Mouse (Mus musculus) lung, embryonic 16.5 days (tissue): ENCODE data around the gene Tango2. TPM values are rescaled to one million over a fixed set of nuclear protein-coding genes. Genes with fewer than 3 reads are reported as not detected.

Experiments used
- ATAC-seq: fragments of 200-750 bp; cut with Nextera tagmentation; 2 replicates; pipeline ENCODE4 v1.8.0; 2017; ENCODE audit warnings: low read depth, mild to moderate bottlenecking, moderate library complexity
- H3K27ac ChIP-seq: fragments of 300-500 bp; sonication (generic); 2 replicates; pipeline ENCODE4 v1.5.1; 2014; ENCODE audit warnings: mild to moderate bottlenecking, control low read depth, low read length
- H3K27me3 ChIP-seq: fragments of 300-500 bp; sonication (generic); 2 replicates; pipeline ENCODE4 v1.6.1; 2014; ENCODE audit warnings: low read depth, low read length, mixed read lengths; ENCODE audit not compliant: control insufficient read depth, insufficient read depth
- H3K36me3 ChIP-seq: fragments of 300-500 bp; sonication (generic); 2 replicates; pipeline ENCODE4 v1.6.1; 2014; ENCODE audit warnings: low read length; ENCODE audit not compliant: control insufficient read depth, insufficient read depth
- H3K4me1 ChIP-seq: fragments of 300-500 bp; sonication (generic); replicated peaks from 2 replicates; pipeline ENCODE4 v1.6.1; 2014; ENCODE audit warnings: low read length, mixed read lengths; ENCODE audit not compliant: control insufficient read depth, insufficient read depth
- H3K4me2 ChIP-seq: fragments of 300-500 bp; sonication (generic); 2 replicates; pipeline ENCODE4 v1.6.1; 2014; ENCODE audit warnings: low read depth, low read length, control low read depth
- H3K4me3 ChIP-seq: fragments of 300-500 bp; sonication (generic); 2 replicates; pipeline ENCODE4 v1.5.1; 2014; ENCODE audit warnings: mild to moderate bottlenecking, low read length, control low read depth
- H3K9ac ChIP-seq: fragments of 300-500 bp; sonication (generic); 2 replicates; pipeline ENCODE4 v1.6.1; 2014; ENCODE audit warnings: low read length, control low read depth
- H3K9me3 ChIP-seq: fragments of 300-500 bp; sonication (generic); 2 replicates; pipeline ENCODE4 v1.6.1; 2016; ENCODE audit warnings: low read length; ENCODE audit not compliant: control insufficient read depth
- WGBS: fragments of 180-500 bp; shearing (Covaris S2); extraction: QIAGEN DNeasy Blood & Tissue Kit; methylation state at CpG from one replicate; pipeline ENCODE4 v1.1.7; 2014; 5-methylcytosine and 5-hydroxymethylcytosine counted together
- polyA plus RNA-seq: library from polyadenylated mRNA; unstranded; fragments of >200 nt; fragmentation: Nextera tagmentation; extraction: Ambion mirVana; gene quantifications from 2 replicates; pipeline ENCODE4 v1.2.1, GENCODE M21; 2015

The Tango2 gene
- polyA plus RNA-seq, 1 experiment from 2014 or later = 27.0 TPM

DNA sequence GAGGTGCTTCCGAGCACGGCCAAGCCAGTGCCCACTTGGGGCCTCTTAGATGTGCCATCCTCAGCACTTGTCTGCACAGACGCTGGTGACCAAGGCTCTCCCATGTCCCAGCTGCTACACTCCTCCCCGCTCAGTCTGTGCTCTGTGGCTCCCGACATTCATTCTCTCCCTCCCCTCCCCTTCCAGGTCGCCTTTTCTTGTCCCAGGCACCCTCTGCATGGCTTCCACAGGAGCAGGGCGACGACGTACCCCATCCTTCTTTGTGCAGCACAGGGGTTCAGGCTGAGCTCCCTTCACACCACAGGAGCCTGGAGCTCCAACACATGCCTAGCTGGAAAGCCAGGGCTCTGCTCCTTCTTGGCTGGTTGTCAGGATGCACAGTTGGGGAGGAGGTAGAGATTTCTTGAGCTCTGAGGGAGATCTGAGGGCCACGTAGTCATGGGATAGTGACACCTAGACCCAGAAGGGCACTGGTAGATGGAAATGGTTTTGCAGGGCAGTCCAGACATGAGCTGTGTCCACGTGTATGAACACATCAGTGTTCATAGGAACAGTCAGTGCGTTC is 1.9 kb upstream of the Tango2 start:
- 68% methylated on average over 12 of the region's 12 CpGs for whole genome bisulfite sequencing
- H3K4me1 ChIP-seq = peaks cover 4% of the 10 kb centered on the region; the same call in 1 of the 2 replicates
- H3K27me3 ChIP-seq = peaks cover 19% of the 10 kb centered on the region

DNA sequence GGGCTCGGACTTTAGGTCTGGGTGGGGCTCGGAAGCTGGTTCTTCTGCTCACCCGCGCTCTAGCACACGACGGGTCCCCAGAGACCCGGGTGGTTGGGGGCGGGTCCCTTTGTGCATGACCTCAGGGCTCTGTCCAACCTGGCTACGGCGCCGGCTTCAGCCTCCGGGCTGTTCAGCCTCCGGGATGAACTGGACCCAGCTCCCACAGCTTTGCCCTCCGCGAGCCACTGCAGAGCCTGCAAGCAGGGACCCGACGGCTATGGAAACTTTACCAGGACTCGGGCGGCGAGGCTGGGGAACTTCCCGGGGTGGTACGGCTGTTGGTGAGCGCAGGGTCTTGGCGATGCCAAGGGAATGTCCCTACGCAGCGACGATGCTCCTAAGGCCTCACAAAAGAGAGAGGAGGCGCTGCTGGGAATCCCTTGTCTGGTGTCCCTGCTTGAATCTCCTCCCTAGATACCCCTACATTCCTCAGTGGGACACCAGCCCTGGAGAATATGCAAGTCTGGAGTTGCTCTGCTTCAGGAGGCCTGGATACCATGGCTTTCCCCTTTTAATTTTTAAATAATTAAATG is 785 bp upstream of the Tango2 start:
- peak; percentile 2; the same call in 1 of the 2 replicates for ATAC-seq
- H3K4me2 ChIP-seq = peak overlapping the region; percentile 99

More for the DNA sequence above, 1.9 kb upstream of the Tango2 start:
- no peak overlapping the region for H3K27ac ChIP-seq
- no peak for ATAC-seq
- no peak overlapping the region for H3K4me2 ChIP-seq
- H3K9ac ChIP-seq = no peak overlapping the region
- no peaks in the 10 kb centered on the region for H3K36me3 ChIP-seq
- no peaks in the 10 kb centered on the region for H3K9me3 ChIP-seq
- no peak overlapping the region for H3K4me3 ChIP-seq

DNA sequence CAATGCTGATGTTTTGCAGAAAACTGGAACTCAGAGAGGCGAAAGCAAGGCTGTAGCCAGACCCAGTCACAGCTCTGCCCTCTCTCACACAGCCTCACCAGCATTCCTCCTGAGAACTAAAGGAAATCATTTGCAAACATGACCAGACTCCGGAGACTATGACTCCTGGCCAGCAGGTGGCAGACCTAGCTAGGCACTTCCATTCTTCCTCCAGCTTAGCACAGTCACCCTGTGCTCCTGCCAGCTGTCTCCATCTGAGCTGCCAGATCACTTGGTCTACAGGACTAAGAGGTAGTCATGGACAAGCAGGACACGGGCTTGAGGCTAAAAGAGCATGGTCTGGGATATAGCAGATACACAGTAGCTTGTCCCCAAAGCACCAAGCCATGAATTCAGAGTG is 2.7 kb downstream of the Tango2 start:
- H3K9ac ChIP-seq = no peak overlapping the region
- peak; percentile 15; the same call in 1 of the 2 replicates for ATAC-seq
- peaks cover 15% of the 10 kb centered on the region for H3K4me1 ChIP-seq
- no peak overlapping the region for H3K4me3 ChIP-seq
- H3K36me3 ChIP-seq = no peaks in the 10 kb centered on the region
- H3K4me2 ChIP-seq = no peak overlapping the region
- WGBS = 0% methylated on average over 3 of the region's 3 CpGs
- H3K27me3 ChIP-seq = peaks cover 17% of the 10 kb centered on the region; the same call in 1 of the 2 replicates
- no peaks in the 10 kb centered on the region for H3K9me3 ChIP-seq
- no peak overlapping the region for H3K27ac ChIP-seq

More for the DNA sequence above, 785 bp upstream of the Tango2 start:
- Histone ChIP-seq H3K27me3 (peaks cover 19% of the 10 kb centered on the region), H3K9me3 (no peaks in the 10 kb centered on the region), H3K4me1 (peaks cover 8% of the 10 kb centered on the region; the same call in 1 of the 2 replicates), H3K27ac (no peak overlapping the region), H3K4me3 (peak overlapping the region; percentile 77), H3K9ac (peak overlapping the region; percentile 70), H3K36me3 (no peaks in the 10 kb centered on the region)
- under 1% methylated on average over 28 of the region's 28 CpGs for WGBS

DNA sequence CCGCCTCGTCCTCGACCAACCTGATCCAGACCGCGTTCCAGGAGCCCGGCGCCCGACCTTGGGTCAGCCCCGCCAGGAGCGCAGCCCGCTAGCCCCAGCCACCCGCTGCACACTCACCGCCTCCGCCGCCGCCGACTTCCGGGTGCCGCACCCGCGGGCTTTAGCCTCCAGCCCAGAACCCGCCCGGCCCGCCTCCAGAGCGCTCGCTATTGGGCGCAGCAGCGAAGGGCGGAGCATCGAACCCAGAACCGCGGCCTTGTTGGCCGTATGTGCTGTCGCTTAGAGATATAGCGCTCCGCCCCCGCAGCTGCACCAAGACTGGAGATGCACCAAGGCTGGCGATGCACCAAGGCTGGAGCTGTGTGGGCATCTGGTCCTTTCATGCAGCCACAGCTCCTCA is 4.1 kb downstream of the Tango2 start:
- Histone ChIP-seq H3K27me3 (0 out of 2 replicates have a peak, but pooled peaks cover 6% of the 10 kb centered on the region), H3K4me1 (peaks cover 21% of the 10 kb centered on the region), H3K4me2 (peak overlapping the region; percentile 85), H3K27ac (no peak overlapping the region), H3K9ac (peak overlapping the region; percentile 73), H3K9me3 (no peaks in the 10 kb centered on the region), H3K4me3 (peak overlapping the region; percentile 69), H3K36me3 (no peaks in the 10 kb centered on the region)
- peak; percentile 94 for ATAC-seq
- under 1% methylated on average over 38 of the region's 38 CpGs for WGBS

DNA sequence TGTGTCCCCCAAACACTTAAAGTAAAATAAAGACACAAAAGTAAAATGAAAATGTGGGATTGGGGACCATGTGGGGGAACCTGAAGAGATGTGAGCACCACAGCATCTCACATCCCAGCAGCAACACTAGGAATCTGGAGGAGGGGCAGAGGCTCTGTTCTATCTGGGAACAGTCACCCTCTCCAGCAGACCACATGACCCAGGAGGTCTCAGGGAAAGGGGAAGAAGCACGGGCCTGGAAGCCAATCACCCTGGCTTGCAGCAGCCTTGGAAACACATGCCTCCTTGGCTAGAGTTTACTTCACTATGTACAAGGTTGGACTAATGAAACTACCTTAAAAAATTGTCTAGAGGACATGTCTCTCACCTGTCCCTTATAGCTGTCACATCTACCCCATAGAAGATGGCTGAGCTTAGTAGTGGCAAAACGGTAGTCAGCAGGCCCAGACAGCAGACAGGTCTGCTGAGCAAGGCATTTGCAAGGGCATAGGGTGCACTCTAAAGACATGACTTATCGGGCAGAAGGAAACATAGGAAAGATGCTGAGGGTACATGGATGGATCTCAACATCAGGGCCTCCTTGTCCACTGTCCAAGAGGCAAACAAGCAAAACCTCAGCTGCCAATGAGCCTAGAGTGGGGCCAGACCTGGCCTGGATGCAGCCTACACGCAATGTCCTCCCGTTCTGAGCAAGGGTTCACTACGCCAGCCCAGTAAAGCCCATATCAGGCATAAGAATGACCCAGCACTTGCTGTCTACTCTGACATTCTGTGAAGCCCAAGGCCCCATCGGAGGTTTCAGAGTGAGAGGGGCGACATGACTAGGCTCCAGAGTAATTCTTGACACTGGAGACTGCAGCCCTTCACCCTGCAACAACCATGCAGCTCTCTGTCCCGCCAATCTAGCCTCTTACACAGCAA is 5.0 kb downstream of the Tango2 start:
- Histone ChIP-seq H3K36me3 (no peaks in the 10 kb centered on the region), H3K9ac (peak overlapping the region; percentile 73), H3K4me1 (peaks cover 17% of the 10 kb centered on the region), H3K27me3 (no peaks in the 10 kb centered on the region), H3K4me3 (peak overlapping the region; percentile 69), H3K4me2 (peak overlapping the region; percentile 85), H3K27ac (no peak overlapping the region), H3K9me3 (no peaks in the 10 kb centered on the region)
- ATAC-seq = no peak
- WGBS = 35% methylated on average over 9 of the region's 9 CpGs

DNA sequence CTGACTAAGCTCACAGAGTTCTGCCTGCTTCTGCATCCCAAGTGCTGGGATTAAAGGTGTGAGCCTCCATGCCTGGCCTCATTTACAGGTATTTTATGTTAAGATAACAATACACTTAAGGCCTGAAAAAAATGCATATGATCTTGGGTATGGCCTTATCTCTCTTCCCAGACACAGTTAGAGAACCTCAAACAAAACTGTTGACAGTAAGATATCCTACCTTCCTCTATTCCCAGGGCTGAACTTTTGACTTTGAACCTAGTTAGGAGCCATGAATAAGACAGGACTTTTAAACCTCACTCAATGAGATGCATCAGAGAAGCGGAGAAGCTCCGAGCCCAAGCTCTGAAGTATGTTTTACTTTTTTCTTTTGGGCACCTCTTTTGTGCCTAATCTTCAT is 5.8 kb downstream of the Tango2 start:
- ATAC-seq = no peak
- H3K27ac ChIP-seq = no peak overlapping the region

DNA sequence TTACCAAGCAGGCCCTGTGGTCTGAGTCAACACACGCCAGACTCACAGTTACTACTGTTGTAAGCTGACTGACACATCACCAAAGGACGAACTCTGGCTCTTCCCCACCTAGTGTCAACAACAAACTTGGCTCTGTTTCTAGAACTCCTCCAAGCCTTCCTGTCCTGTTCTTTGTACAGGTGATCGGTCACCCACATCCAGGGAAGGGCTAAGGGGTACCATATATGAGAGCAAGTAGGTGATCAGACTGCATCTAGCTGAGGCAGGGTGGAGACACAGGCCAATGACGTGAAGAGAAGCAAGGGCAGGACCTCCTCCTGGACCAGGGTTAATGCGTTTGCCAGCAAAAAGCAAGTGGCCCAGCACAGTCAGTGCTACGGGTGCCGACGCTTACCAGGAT is 6.3 kb downstream of the Tango2 start:
- H3K27ac ChIP-seq = no peak overlapping the region
- no peaks in the 10 kb centered on the region for H3K9me3 ChIP-seq
- H3K36me3 ChIP-seq = no peaks in the 10 kb centered on the region
- H3K4me3 ChIP-seq = no peak overlapping the region
- H3K9ac ChIP-seq = no peak overlapping the region
- no peaks in the 10 kb centered on the region for H3K27me3 ChIP-seq
- ATAC-seq = no peak
- WGBS = 80% methylated on average over 8 of the region's 8 CpGs
- H3K4me1 ChIP-seq = peaks cover 17% of the 10 kb centered on the region
- no peak overlapping the region for H3K4me2 ChIP-seq

More for the DNA sequence above, 5.8 kb downstream of the Tango2 start:
- no peak overlapping the region for H3K4me3 ChIP-seq
- no peaks in the 10 kb centered on the region for H3K9me3 ChIP-seq
- no peak overlapping the region for H3K4me2 ChIP-seq
- H3K4me1 ChIP-seq = peaks cover 17% of the 10 kb centered on the region
- H3K27me3 ChIP-seq = no peaks in the 10 kb centered on the region
- H3K36me3 ChIP-seq = no peaks in the 10 kb centered on the region
- H3K9ac ChIP-seq = no peak overlapping the region
- 81% methylated on average over 2 of the region's 2 CpGs for WGBS

DNA sequence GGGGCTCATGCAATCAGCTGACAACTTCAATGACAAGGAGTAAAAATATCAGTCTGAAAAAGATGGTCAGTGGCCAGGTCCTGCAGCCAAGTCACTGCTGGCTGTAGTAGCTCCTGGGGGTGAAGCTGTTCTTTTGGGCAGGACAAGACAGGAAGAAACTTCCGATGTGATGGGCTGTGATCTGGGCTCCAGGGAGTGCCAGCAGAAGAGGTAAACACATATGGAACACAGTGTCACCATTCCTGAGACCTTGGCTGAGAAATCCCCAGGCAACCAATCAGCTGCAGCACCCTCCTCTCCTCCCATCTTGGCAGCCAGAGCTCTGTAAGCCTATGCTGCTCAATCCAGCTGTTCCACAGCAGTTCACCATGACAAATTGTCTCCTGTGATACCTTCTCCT is 8.0 kb downstream of the Tango2 start:
- H3K9me3 ChIP-seq = no peaks in the 10 kb centered on the region
- no peaks in the 10 kb centered on the region for H3K36me3 ChIP-seq
- H3K4me3 ChIP-seq = no peak overlapping the region
- ATAC-seq = peak; percentile 49
- no peak overlapping the region for H3K4me2 ChIP-seq
- H3K27me3 ChIP-seq = no peaks in the 10 kb centered on the region
- no peak overlapping the region for H3K9ac ChIP-seq
- WGBS = 29% methylated on average over 1 of the region's 1 CpGs
- H3K27ac ChIP-seq = no peak overlapping the region
- H3K4me1 ChIP-seq = peaks cover 17% of the 10 kb centered on the region

DNA sequence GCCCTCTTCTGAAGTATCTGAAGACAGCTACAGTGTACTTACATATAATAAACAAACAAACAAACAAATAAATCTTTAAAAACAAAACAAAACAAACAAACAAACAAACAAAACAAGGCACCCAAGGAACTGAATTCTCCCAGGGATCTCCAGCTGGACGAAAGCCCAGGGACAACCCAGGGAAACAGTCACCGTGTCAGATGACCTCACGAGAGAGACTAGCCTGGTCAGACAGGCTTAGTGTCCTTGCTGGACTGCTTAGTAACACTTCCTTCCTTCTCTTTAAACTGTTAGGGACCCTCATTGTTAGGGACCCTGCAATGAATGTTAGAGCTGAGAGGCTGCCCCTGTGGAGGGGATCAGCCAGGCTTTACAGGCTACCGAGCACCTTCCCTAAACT is 10.6 kb downstream of the Tango2 start:
- Histone ChIP-seq H3K4me3 (no peak overlapping the region), H3K4me1 (peaks cover 12% of the 10 kb centered on the region), H3K9me3 (no peaks in the 10 kb centered on the region), H3K4me2 (no peak overlapping the region), H3K27ac (no peak overlapping the region), H3K36me3 (no peaks in the 10 kb centered on the region), H3K27me3 (no peaks in the 10 kb centered on the region), H3K9ac (no peak overlapping the region)
- ATAC-seq = no peak
- 76% methylated on average over 4 of the region's 4 CpGs for WGBS
